Mouse (Mus musculus): ENCODE results near the gene Cldn7. TPM values are rescaled to one million over a fixed set of nuclear protein-coding genes. Genes with fewer than 3 reads are reported as not detected.

Gene Cldn7
- polyA plus RNA-seq, 1 experiment from 2014 or later, result 23.7 TPM

DNA sequence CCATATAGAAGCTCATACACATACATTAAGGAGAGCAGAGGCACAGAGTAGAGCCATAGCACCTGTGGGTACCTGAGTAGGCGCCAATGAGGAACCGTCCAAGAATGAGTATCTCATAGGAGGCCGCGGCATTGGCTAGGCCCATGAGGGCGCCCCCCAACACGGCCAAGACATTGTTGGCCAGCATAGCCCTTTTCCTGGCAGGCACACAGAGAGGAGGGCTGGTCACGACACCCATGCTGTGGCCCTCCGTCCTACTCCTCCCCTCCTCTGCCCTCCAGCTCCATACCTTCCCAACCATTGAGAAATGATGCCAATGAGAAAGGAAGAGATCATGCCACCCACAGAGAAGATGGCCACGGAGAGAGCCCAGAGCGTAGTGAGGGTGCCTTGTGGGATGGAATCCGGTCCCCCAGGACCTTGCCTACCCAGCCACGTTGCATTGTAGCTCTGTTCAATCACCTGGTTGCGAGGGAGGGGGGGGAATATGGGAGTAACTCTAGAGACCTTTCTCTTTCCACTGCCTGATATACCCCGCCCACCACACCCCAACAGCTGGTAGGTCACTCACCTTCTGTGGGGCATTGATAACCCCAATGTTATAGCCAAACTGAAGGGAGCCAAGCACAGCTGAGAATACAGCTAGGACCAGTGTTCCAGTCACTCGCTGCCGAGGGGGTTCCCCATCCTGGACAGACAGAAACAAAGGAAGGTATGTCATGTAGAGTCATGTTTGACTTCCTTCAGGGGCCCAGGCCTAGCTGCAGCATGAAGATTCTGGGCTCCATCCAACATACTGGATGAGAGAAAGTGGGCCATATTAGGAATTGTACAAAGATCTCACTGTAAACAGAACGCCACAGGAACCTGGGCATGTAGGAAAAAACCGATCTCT, 18.3 kb upstream of the Cldn7 start:
- peaks cover 10% of the 10 kb centered on the region for H3K4me1 ChIP-seq (ENCODE audit: control insufficient read depth, insufficient read depth, low read length)
- peaks cover 40% of the 10 kb centered on the region for H3K36me3 ChIP-seq (ENCODE audit: control insufficient read depth, insufficient read depth, low read length)
- no peak for ATAC-seq (ENCODE audit: low read depth)
- peak overlapping the region; percentile 61 for H3K4me3 ChIP-seq (ENCODE audit: low read depth, low read length)
- no peaks in the 10 kb centered on the region for H3K9me3 ChIP-seq (ENCODE audit: control insufficient read depth, low read length)
- WGBS, result 89% methylated on average over 18 of the region's 18 CpGs
- H3K27ac ChIP-seq (replicated peaks; ENCODE audit: low read depth, low read length), result peak overlapping the region; percentile 92; the same call in 1 of the 2 replicates
- DNase-seq (ENCODE audit: low spot score), result no peak
- no peaks in the 10 kb centered on the region for H3K27me3 ChIP-seq (replicated peaks; ENCODE audit: control insufficient read depth, insufficient read depth, low read length)
- peak overlapping the region; percentile 86 for H3K4me2 ChIP-seq (ENCODE audit: low read depth, low read length)
- H3K9ac ChIP-seq (ENCODE audit: low read depth, low read length), result peak overlapping the region; percentile 67

GRCm38 (mm10) chr11:69947337-69948065, 17.1 kb upstream of the Cldn7 start:
- H3K4me3 ChIP-seq (ENCODE audit: low read depth, low read length), result peak overlapping the region; percentile 61
- H3K4me2 ChIP-seq (ENCODE audit: low read depth, low read length), result peak overlapping the region; percentile 86
- H3K27ac ChIP-seq (replicated peaks; ENCODE audit: low read depth, low read length), result peak overlapping the region; percentile 92
- peak; percentile 77 for DNase-seq (ENCODE audit: low spot score)
- H3K27me3 ChIP-seq (replicated peaks; ENCODE audit: control insufficient read depth, insufficient read depth, low read length), result no peaks in the 10 kb centered on the region
- no peaks in the 10 kb centered on the region for H3K9me3 ChIP-seq (ENCODE audit: control insufficient read depth, low read length)
- peaks cover 33% of the 10 kb centered on the region for H3K36me3 ChIP-seq (ENCODE audit: control insufficient read depth, insufficient read depth, low read length)
- peaks cover 10% of the 10 kb centered on the region for H3K4me1 ChIP-seq (ENCODE audit: control insufficient read depth, insufficient read depth, low read length)
- peak; percentile 62 for ATAC-seq (ENCODE audit: low read depth)
- 2% methylated on average over 25 of the region's 29 CpGs for WGBS
- H3K9ac ChIP-seq (ENCODE audit: low read depth, low read length), result peak overlapping the region; percentile 67

- Histone ChIP-seq H3K9ac (ENCODE audit: low read depth, low read length) (peak within 1 kb of the TSS; percentile 67), H3K27ac (replicated peaks; ENCODE audit: low read depth, low read length) (peak within 1 kb of the TSS; percentile 92), H3K36me3 (ENCODE audit: control insufficient read depth, insufficient read depth, low read length) (peaks cover 26% of the 10 kb centered on the region), H3K4me1 (ENCODE audit: control insufficient read depth, insufficient read depth, low read length) (peaks cover 10% of the 10 kb centered on the region), H3K4me2 (ENCODE audit: low read depth, low read length) (peak within 1 kb of the TSS; percentile 86), H3K4me3 (ENCODE audit: low read depth, low read length) (peak within 1 kb of the TSS; percentile 61), H3K27me3 (replicated peaks; ENCODE audit: control insufficient read depth, insufficient read depth, low read length) (no peaks in the 10 kb centered on the region), H3K9me3 (ENCODE audit: control insufficient read depth, low read length) (no peaks in the 10 kb centered on the region)
- under 1% methylated on average over 32 of the region's 34 CpGs for WGBS
- peak; percentile 94 for ATAC-seq (ENCODE audit: low read depth)
- DNase-seq (ENCODE audit: low spot score), result peak; percentile 98
These were observed 16.4 kb upstream of the Cldn7 start, which contains the start of gene Slc2a4 for GRCm38 (mm10) chr11:69948066-69948762. Slc2a4 (minus strand) TSS chr11:69948188.

DNA sequence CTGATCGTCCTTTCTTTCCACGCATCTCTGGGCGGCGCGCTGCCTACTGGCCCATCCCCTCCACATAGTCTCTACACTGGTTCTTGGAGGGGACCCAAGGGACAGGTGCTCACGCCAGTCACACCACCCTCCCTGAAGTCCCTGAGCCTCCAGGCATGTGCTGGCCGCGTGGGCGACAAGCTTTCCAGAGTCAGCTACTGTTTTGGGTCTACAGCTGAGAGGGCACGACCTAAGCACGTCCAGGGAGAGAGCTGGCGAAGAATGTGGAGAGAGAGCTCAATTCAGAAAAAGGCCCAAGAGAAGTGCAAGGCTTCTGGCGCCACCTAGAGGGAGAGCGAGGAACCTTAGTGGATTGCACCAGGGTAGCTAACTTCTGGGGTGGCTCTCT, 15.8 kb upstream of the Cldn7 start:
- peak; percentile 93 for DNase-seq (ENCODE audit: low spot score)
- ATAC-seq (ENCODE audit: low read depth), result peak; percentile 45
- H3K4me1 ChIP-seq (ENCODE audit: control insufficient read depth, insufficient read depth, low read length), result peaks cover 10% of the 10 kb centered on the region
- peak overlapping the region; percentile 67 for H3K9ac ChIP-seq (ENCODE audit: low read depth, low read length)
- under 1% methylated on average over 13 of the region's 14 CpGs for WGBS
- peak overlapping the region; percentile 61 for H3K4me3 ChIP-seq (ENCODE audit: low read depth, low read length)
- peak overlapping the region; percentile 92 for H3K27ac ChIP-seq (replicated peaks; ENCODE audit: low read depth, low read length)
- H3K4me2 ChIP-seq (ENCODE audit: low read depth, low read length), result peak overlapping the region; percentile 86
- H3K36me3 ChIP-seq (ENCODE audit: control insufficient read depth, insufficient read depth, low read length), result peaks cover 21% of the 10 kb centered on the region
- no peaks in the 10 kb centered on the region for H3K9me3 ChIP-seq (ENCODE audit: control insufficient read depth, low read length)
- H3K27me3 ChIP-seq (replicated peaks; ENCODE audit: control insufficient read depth, insufficient read depth, low read length), result no peaks in the 10 kb centered on the region

DNA sequence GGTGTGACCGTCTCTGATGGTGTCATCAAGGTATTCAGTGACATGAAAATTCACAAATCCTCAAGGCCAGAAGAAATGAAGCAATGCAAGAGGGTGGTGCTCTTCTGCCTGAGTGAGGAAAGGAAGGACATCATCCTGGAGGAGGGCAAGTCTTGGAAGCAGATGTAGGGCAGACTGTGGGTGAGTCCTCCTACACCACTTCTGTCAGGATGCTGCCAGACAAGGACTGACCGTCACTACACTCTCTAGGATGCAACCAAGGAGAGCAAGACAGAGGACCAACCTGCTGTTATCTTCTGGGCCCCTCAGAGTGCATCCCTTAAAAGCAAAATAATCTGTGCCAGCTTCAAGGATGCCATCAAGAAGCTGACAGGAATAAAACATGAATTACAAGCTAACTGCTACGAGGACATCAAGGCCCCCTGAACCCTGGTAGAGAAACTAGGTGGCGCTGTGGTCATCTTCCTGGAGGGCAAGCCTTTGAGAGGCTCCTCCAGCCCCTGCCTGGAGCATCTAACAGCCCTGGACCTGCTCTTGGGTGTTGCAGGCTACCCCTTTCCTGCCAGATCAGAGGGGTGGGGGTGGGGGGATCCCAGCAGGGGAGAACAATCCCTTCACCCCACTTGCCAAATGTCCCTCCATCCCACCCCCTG, 13.6 kb upstream of the Cldn7 start:
- no peaks in the 10 kb centered on the region; the same call in 1 of the 2 replicates for H3K36me3 ChIP-seq (ENCODE audit: control insufficient read depth, insufficient read depth, low read length)
- no peak for ATAC-seq (ENCODE audit: low read depth)
- no peak overlapping the region for H3K27ac ChIP-seq (replicated peaks; ENCODE audit: low read depth, low read length)
- WGBS, result 45% methylated on average over 4 of the region's 4 CpGs
- peaks cover 10% of the 10 kb centered on the region for H3K4me1 ChIP-seq (ENCODE audit: control insufficient read depth, insufficient read depth, low read length)
- no peak overlapping the region for H3K4me2 ChIP-seq (ENCODE audit: low read depth, low read length)
- no peaks in the 10 kb centered on the region for H3K9me3 ChIP-seq (ENCODE audit: control insufficient read depth, low read length)
- no peaks in the 10 kb centered on the region for H3K27me3 ChIP-seq (replicated peaks; ENCODE audit: control insufficient read depth, insufficient read depth, low read length)
- H3K9ac ChIP-seq (ENCODE audit: low read depth, low read length), result no peak overlapping the region
- no peak for DNase-seq (ENCODE audit: low spot score)
- H3K4me3 ChIP-seq (ENCODE audit: low read depth, low read length), result no peak overlapping the region

DNA sequence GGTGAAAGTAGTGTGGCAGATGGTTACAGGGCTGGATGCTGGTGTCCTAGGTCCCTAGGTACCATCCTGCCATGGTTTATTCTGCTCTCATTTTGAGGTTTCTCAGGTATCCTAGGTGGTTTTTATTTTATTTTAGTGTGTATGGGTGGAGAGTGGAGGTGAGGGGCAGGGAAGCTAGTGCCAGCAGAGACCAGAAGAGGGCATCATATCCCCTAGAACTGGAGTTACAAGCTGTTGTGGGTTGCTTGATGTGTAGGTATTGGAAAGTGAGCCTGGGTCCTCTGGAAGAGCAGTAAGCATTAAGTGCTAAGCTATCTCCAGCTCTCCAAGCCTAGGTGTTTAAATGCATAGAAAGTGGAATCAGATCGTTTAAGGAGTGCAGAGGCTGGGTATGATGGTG, 12.3 kb upstream of the Cldn7 start:
- Histone ChIP-seq H3K9me3 (ENCODE audit: control insufficient read depth, low read length) (no peaks in the 10 kb centered on the region), H3K4me2 (ENCODE audit: low read depth, low read length) (no peak overlapping the region), H3K4me3 (ENCODE audit: low read depth, low read length) (no peak overlapping the region), H3K9ac (ENCODE audit: low read depth, low read length) (no peak overlapping the region), H3K27me3 (replicated peaks; ENCODE audit: control insufficient read depth, insufficient read depth, low read length) (no peaks in the 10 kb centered on the region), H3K4me1 (ENCODE audit: control insufficient read depth, insufficient read depth, low read length) (peaks cover 3% of the 10 kb centered on the region), H3K36me3 (ENCODE audit: control insufficient read depth, insufficient read depth, low read length) (no peaks in the 10 kb centered on the region), H3K27ac (replicated peaks; ENCODE audit: low read depth, low read length) (no peak overlapping the region)
- no peak for ATAC-seq (ENCODE audit: low read depth)
- 42% methylated on average over 1 of the region's 1 CpGs for WGBS
- DNase-seq (ENCODE audit: low spot score), result no peak

DNA sequence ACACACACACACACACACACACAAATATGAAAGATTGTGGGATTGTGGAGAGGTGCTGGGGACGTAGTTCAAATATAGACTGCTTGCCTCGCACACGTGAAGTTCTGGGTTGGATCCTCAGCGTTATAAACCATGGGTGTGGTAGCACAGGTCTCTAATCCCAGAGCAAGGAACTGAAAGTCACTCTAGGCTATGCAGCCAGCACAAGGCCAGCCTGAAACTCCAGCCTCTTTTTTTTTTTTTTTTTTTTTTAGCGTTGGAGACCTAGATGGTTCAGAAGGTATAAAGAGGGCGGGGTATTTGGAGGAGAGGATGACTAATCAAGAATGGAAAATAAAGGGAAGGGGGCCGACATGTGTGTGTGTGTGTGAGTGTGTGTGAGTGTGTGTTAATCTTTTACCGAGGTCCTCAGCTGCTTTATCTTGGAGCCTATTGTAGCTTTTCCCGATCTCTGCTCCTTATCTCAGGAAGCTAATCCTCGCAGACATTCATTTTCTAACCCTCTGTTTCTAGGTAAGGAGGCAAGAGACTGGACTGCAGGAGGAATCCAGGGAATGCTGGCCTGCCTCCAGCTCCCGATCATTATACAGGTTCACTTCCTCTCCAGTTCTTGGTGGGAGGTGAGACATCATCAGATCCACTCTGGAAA, 11.2 kb upstream of the Cldn7 start:
- Histone ChIP-seq H3K27ac (replicated peaks; ENCODE audit: low read depth, low read length) (no peak overlapping the region), H3K4me2 (ENCODE audit: low read depth, low read length) (no peak overlapping the region), H3K9me3 (ENCODE audit: control insufficient read depth, low read length) (no peaks in the 10 kb centered on the region), H3K9ac (ENCODE audit: low read depth, low read length) (no peak overlapping the region), H3K27me3 (replicated peaks; ENCODE audit: control insufficient read depth, insufficient read depth, low read length) (no peaks in the 10 kb centered on the region), H3K4me3 (ENCODE audit: low read depth, low read length) (no peak overlapping the region), H3K36me3 (ENCODE audit: control insufficient read depth, insufficient read depth, low read length) (no peaks in the 10 kb centered on the region), H3K4me1 (ENCODE audit: control insufficient read depth, insufficient read depth, low read length) (peaks cover 3% of the 10 kb centered on the region; the same call in 1 of the 2 replicates)
- DNase-seq (ENCODE audit: low spot score) (no peak), ATAC-seq (ENCODE audit: low read depth) (no peak)
- WGBS, result 64% methylated on average over 11 of the region's 11 CpGs
